Comparison of ENCODE assay signal across 1 mouse cellular context in genomic region chr2:164440314-164440713, GRCm38 (mm10).
TF ChIP-seq lines count a peak whose summit lies in the region.

No protein-coding gene starts in this region.

TF ChIP-seq in C2C12, 6 proteins besides CTCF, POLR2A, EP300 and RAD21:
- TF ChIP-seq MYOG (IDR thresholded peaks at IDR 0.05; ENCODE audit: control insufficient read depth, extremely low read depth, insufficient read length) = no peak
- TF ChIP-seq MYOD1 (IDR thresholded peaks at IDR 0.05; ENCODE audit: control insufficient read depth, insufficient read length, low read depth) = no peak
- TF ChIP-seq USF1 (IDR thresholded peaks at IDR 0.05; ENCODE audit: low read depth) = no peak
- no peak for TF ChIP-seq CEBPB (IDR thresholded peaks at IDR 0.05; ENCODE audit: low read depth)
- no peak for TF ChIP-seq MAX (IDR thresholded peaks at IDR 0.05)
- no peak for TF ChIP-seq FOSL1 (IDR thresholded peaks at IDR 0.05; ENCODE audit: insufficient read depth, low read length, poor library complexity, severe bottlenecking)
TF ChIP-seq in C2C12: peak in this region for 0.
